Mouse (Mus musculus): ENCODE data around the gene Faf2. TPM values are rescaled to one million over a fixed set of nuclear protein-coding genes. Genes with fewer than 3 reads are reported as not detected.
A peak's percentile ranks its signal among the peaks of the same experiment; 100 is the strongest.

Faf2 gene
- total RNA-seq (2012; rRNA removed) (27.8 and 31.4 TPM in 2 replicates), polyA plus RNA-seq (2012; ENCODE audit: insufficient read depth in 1 of 2, insufficient read length in 2 of 2, low read depth in 1 of 2, low replicate concordance in 2 of 2, missing spikeins in 1 of 2) (10 to 100 TPM in 1 of 2 experiments, not detected in 1; 39.3 TPM)

- Histone ChIP-seq H3K27me3 (ENCODE audit: control insufficient read depth in 1 of 2, insufficient read depth in 2 of 2, low read length in 2 of 2) (no peaks in the 10 kb centered on the region; a peak in 1 of 4 replicates), H3K4me3 (ENCODE audit: control insufficient read depth in 1 of 2, insufficient read depth in 1 of 2, low read depth in 2 of 2, low read length in 2 of 2) (peak within 1 kb of the TSS; percentile 83 to 96), H3K9ac (ENCODE audit: control insufficient read depth, low read depth, low read length, poor library complexity, severe bottlenecking) (peak within 1 kb of the TSS; percentile 97), H3K4me1 (ENCODE audit: control insufficient read depth in 1 of 2, insufficient read depth in 2 of 2, low read length in 2 of 2) (peaks cover 0 to 11% of the 10 kb centered on the region in 2 experiments; a peak in 3 of 4 replicates), H3K79me2 (ENCODE audit: control insufficient read depth, insufficient read depth, low read length, poor library complexity) (peaks cover 40% of the 10 kb centered on the region), H3K9me3 (replicated peaks; ENCODE audit: insufficient read depth, low read length) (no peaks in the 10 kb centered on the region), H3K27ac (ENCODE audit: control insufficient read depth, low read depth, low read length) (peak within 1 kb of the TSS; percentile 70), H3K36me3 (ENCODE audit: control insufficient read depth in 1 of 2, insufficient read depth in 2 of 2, low read length in 2 of 2) (peaks cover 0 to 17% of the 10 kb centered on the region in 2 experiments; a peak in 2 of 4 replicates)
- DNase-seq (ENCODE audit: low read depth, low spot score) = peak; percentile 97
- TF ChIP-seq MEF2A (IDR thresholded peaks at IDR 0.05; ENCODE audit: extremely low read depth, insufficient replicate concordance, low read depth, low read length, poor library complexity, severe bottlenecking) (no peak), CHD1 (IDR thresholded peaks at IDR 0.05; ENCODE audit: low read depth, low read length) (no peak), USF2 (IDR thresholded peaks at IDR 0.05; ENCODE audit: borderline replicate concordance in 1 of 2, insufficient read depth in 1 of 2, low read depth in 1 of 2, low read length in 2 of 2) (no peak), ZMIZ1 (IDR thresholded peaks at IDR 0.05; ENCODE audit: low read depth, low read length) (peak; percentile 75; the same call in 1 of the 2 replicates), POLR2AphosphoS5 (IDR thresholded peaks at IDR 0.05; ENCODE audit: borderline replicate concordance, low read depth, low read length) (no peak), ETS1 (IDR thresholded peaks at IDR 0.05; ENCODE audit: low read depth, low read length) (peak; percentile 32; the same call in 1 of the 2 replicates), CTCF (IDR thresholded peaks at IDR 0.05 in 2 of 3, conservative IDR thresholded peaks at IDR 0.05 in 1 of 3; ENCODE audit: control insufficient read depth in 1 of 3, insufficient read depth in 1 of 3, low read depth in 2 of 3, low read length in 3 of 3, poor library complexity in 1 of 3, severe bottlenecking in 1 of 3) (peak; percentile 70 to 93 (median 93)), UBTF (IDR thresholded peaks at IDR 0.05; ENCODE audit: borderline replicate concordance, insufficient read depth, low read depth, low read length) (no peak), GABPA (IDR thresholded peaks at IDR 0.05; ENCODE audit: low read depth, low read length) (no peak), ZC3H11A (IDR thresholded peaks at IDR 0.05; ENCODE audit: low read depth, low read length) (no peak), BHLHE40 (IDR thresholded peaks at IDR 0.05; ENCODE audit: borderline replicate concordance, low read depth, low read length) (no peak), USF1 (IDR thresholded peaks at IDR 0.05; ENCODE audit: low read depth, low read length) (no peak), MAX (IDR thresholded peaks at IDR 0.05; ENCODE audit: low read length) (no peak), MAFK (IDR thresholded peaks at IDR 0.05; ENCODE audit: borderline replicate concordance, low read depth, low read length) (no peak), TCF12 (IDR thresholded peaks at IDR 0.05; ENCODE audit: low read depth, low read length) (peak; percentile 58; the same call in 1 of the 2 replicates), MAZ (IDR thresholded peaks at IDR 0.05; ENCODE audit: low read depth, low read length) (peak; percentile 83; the same call in 1 of the 2 replicates), JUND (IDR thresholded peaks at IDR 0.05; ENCODE audit: low read depth, low read length) (no peak), ELF1 (IDR thresholded peaks at IDR 0.05; ENCODE audit: low read depth, low read length) (peak; percentile 70), EP300 (IDR thresholded peaks at IDR 0.05; ENCODE audit: low read depth in 1 of 2, low read length in 2 of 2) (0 out of 4 replicates have a peak, but pooled peaks of 1 of the 2 experiments have one; percentile 28), POLR2AphosphoS2 (IDR thresholded peaks at IDR 0.05; ENCODE audit: low read length) (peak; percentile 61; the same call in 1 of the 2 replicates), RCOR1 (IDR thresholded peaks at IDR 0.05; ENCODE audit: low read depth, low read length) (no peak), CHD2 (IDR thresholded peaks at IDR 0.05; ENCODE audit: low read length) (no peak; the same call in 1 of the 2 replicates), MXI1 (IDR thresholded peaks at IDR 0.05; ENCODE audit: low read depth, low read length) (peak; percentile 58; the same call in 1 of the 2 replicates), TBP (IDR thresholded peaks at IDR 0.05; ENCODE audit: low read depth, low read length) (peak; percentile 69; the same call in 1 of the 2 replicates), GATA1 (IDR thresholded peaks at IDR 0.05; ENCODE audit: low read depth, low read length) (peak; percentile 57), NELFE (IDR thresholded peaks at IDR 0.05; ENCODE audit: low read depth, low read length) (peak; percentile 86), RAD21 (IDR thresholded peaks at IDR 0.05; ENCODE audit: low read depth, low read length) (peak; percentile 52), SIN3A (IDR thresholded peaks at IDR 0.05; ENCODE audit: low read length) (peak; percentile 68), ZNF384 (IDR thresholded peaks at IDR 0.05; ENCODE audit: low read depth, low read length) (no peak), HCFC1 (IDR thresholded peaks at IDR 0.05; ENCODE audit: low read depth, low read length) (peak; percentile 87), ZKSCAN1 (IDR thresholded peaks at IDR 0.05; ENCODE audit: low read depth, low read length) (no peak), NRF1 (IDR thresholded peaks at IDR 0.05; ENCODE audit: insufficient read depth, low read depth, low read length, poor library complexity, severe bottlenecking) (peak; percentile 92), MYC (IDR thresholded peaks at IDR 0.05; ENCODE audit: low read depth, low read length) (0 out of 2 replicates have a peak, but pooled peaks have one; percentile 34)
Measured at GRCm38 (mm10) chr13:54621155-54621932, at the start of gene Faf2. Gene Faf2 (plus strand): TSS chr13:54621784.
